Mouse (Mus musculus) thymus, postnatal 0 days (tissue): Measurements from ENCODE around the gene Olfr1395. TPM values are rescaled to one million over a fixed set of nuclear protein-coding genes. Genes with fewer than 3 reads are reported as not detected.

Source experiments
- DNase-seq: peaks from one replicate; pipeline ENCODE4 v3.0.0-alpha.2; 2015; ENCODE audit warnings: low spot score
- polyA plus RNA-seq: library from polyadenylated mRNA; unstranded; fragments of >200 nt; fragmentation: Nextera tagmentation; extraction: Ambion mirVana; gene quantifications from 2 replicates; pipeline ENCODE4 v1.2.1, GENCODE M21; 2015

The Olfr1395 gene
- polyA plus RNA-seq = not detected in 2 replicates

DNA sequence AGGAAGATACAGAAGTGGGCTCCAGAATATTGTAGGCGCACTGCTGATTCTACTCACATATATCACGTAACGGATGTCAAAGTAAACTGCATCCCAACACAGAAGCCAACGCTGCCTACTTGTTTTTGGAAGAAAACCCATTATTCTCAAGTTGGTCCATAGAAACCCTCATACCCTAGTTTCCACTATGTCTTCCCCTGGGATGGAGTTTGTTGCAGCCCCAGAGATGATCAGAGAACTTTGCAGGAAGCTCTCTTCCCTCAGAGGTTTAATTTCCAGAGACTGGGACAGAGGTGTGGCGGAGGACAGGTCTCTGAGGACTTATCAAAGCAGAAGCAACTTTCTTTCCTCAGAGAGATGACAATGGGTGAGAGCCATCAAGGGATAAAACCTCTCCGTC lies at the start of gene Olfr1395:
Gene Olfr1395 (plus strand): TSS at position 301 of the 400 bp plus-strand sequence.
- DNase-seq = no peak

GRCm38 (mm10) chr11:49092786-49093185 lies 49.3 kb upstream of the Olfr1395 start:
- peak; percentile 47 for DNase-seq

DNA sequence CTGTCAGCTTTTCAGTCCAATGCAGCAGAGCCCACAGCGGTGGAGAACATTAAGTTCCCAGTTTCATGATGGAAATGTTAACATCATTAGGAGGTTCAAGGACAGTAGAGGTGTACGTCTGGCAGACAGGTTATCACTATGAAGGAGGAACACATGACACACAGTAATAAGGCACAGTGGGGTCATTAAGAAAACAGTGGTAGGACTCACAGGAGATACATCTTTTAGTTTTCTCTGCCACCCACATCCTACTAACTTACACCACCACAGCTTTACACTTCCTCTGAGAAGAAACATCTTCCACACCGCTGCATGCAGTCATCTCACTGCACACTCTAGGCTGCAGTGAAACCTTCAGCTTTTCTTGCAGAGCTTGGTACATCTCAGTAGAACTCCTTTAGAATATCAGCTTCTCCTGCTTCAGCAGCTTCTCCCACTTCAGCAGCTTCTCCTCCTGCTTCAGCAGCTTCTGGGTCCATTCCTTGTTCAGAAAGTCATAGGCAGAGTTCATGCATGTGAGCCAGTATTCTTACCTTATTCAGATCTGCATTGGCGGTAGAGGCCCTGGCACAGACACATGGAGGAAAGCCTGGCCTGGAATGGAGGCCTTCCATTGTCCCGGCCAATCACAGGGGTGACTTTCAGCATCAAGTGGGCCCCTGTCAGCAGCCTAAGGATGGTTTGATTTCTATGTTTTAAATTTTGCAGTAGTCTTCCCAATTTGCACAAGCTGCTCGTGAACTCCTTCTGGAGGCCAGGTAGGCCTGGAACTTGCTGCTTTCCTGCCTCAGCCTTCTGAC lies 48.0 kb upstream of the Olfr1395 start:
- DNase-seq = peak; percentile 79

DNA sequence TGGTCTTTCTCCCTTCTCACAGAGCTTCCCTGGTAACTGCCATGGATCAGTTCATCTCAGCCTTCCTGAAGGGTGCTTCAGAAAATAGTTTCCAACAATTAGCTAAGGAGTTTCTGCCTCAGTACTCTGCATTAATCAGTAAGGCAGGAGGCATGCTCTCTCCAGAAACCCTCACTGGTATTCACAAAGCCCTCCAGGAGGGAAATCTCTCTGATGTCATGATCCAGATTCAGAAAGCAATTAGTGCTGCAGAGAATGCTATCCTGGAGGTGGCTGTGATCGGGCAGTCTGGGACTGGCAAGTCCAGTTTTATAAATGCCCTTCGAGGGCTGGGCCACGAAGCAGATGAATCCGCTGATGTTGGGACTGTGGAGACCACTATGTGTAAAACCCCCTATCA lies 46.7 kb upstream of the Olfr1395 start:
- no peak for DNase-seq

DNA sequence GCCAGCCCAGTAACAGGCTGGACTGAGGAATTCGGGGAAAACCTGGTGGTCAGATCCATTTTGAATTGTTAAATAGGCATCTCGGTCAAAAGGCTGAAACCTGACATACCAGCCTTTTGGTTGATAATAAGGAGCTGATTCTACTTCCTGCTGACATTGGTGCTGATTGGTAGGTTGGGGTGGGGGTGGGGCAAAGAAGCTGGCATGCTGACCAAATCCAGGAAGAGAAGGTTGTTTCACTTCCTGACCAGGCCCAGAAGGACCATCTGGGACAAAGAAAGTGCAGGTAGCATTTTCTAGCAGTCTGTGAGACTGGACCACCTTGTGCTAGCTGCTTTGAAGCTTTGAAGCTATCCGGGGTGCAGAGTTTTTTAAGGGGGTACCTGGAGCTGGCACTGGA lies 41.7 kb upstream of the Olfr1395 start:
- DNase-seq = peak; percentile 54

DNA sequence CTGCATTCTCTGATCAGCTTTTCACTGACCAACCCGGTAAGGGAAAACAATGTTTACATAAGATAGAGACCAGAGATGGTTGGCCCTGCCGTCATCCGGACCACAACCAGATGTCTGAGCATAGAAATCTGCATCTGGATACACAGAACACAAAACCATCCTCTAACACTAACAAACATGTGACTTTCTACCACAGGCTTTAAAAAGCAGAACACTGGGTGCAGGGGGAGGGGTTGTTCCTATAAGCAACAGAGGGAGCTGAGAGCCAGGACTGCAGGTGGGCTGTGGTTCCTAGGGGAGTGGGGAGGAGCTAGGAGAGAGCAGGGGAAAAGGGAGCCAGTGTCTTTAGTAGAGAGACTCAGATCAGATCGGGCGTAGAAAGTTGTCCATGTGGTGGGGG lies 40.6 kb upstream of the Olfr1395 start:
- DNase-seq = peak; percentile 69

- DNase-seq = peak; percentile 89
Measured at GRCm38 (mm10) chr11:49103047-49103693, 38.9 kb upstream of the Olfr1395 start.

GRCm38 (mm10) chr11:49105752-49106151 lies 36.3 kb upstream of the Olfr1395 start:
- DNase-seq = no peak

DNA sequence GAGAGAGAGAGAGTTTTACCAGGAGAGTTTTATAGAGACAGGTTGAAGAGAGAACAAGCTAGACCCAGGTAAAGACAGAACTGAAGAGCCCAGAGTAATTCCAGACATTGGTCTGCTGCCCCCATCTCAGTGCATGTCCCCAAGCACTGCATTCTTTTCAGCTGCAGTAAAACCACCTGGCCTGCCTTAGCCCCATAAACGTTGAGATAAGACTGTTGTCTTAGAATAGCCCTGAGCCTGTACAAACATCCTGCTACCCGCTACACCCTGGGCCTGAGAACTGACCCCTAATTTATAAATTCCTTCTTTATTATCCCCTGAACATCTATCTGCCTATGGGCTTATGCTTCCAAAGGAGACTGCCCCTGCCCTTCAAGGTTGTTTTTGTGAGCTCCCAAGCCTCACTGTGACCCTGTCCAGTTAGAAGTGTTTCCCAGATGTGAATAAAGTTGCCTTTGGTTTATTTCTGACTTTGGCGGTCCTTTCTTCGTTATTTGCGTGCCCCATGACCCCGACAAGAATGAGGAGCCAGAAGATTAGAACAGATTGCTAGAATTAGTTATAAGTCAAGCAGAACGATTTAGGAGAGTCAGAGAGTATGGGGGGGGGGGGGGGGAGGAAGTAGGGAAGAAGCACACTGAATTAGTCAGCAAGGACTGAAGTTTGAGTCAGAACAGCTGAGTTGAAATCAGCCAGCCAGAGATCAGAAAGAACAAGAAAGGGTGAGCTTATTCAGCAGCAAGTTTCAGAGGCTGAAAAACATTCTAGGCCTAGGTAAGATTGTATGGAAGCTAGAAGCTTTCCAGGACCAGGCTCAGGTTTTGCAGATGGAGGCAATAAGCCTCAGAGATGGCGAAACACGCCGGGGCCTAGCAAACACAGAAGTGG lies 34.2 kb upstream of the Olfr1395 start:
- no peak for DNase-seq

DNA sequence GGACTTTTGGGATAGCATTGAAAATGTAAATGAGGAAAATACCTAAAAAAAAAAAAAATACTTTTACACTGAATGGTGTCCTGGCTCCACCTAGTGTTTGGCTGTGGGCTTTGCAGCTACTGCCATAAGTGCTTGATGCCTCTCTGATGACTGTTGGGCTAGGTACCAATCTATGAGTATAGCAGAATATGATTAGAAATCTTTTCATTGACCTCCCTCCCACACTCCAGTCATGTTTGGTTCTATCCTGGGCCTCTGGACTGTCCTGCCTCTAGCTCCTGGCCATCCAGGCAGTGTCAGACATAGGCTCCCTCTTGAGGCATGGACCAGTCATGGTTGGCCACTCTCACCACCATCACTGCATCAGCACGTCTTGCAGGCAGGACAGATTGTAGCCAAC lies 33.2 kb upstream of the Olfr1395 start:
- peak; percentile 62 for DNase-seq

DNA sequence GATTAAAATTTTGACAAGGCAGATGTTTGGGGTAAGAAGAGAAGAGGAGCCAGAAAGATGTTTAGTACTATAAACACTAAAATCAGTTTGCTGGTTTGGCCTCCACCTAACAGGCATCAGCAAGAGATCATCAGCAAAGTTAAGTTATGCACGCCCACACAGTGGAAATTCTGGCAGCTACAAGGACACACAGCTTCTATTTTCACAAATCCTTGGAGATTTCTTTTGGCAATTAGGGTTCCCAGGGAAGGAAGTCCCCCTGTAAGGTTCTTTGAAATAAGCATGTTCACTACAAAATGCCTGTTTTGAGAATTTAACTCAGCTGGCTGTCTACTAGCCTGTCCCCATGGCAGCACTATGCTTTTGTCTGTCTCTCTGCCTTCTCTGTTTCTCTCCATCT lies 31.1 kb upstream of the Olfr1395 start:
- DNase-seq = no peak

GRCm38 (mm10) chr11:49112624-49113219 lies 29.4 kb upstream of the Olfr1395 start:
- no peak for DNase-seq

GRCm38 (mm10) chr11:49114158-49114557 lies 27.9 kb upstream of the Olfr1395 start:
- no peak for DNase-seq

- no peak for DNase-seq
Measured at GRCm38 (mm10) chr11:49114774-49115173, 27.3 kb upstream of the Olfr1395 start, which contains the start of gene Olfr1396. Olfr1396 (minus strand) TSS chr11:49114874.

DNA sequence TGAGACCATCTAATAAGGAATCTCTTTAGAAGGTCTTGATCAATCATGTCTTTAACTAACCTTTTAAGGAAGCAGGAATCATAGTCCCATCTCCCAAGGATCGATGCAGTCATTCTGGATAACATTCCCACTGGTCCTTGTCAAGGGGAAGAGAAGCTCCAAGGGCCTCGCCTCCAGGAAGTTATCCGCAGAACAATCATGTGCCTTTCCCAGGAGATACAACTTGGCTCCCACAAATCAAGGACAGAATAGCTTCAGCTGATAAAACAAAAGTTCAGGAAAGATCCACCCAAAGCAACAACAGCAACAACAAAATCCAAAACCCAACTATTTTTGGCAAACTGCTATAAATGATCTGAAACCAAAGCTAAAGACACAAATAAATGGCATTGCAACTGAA lies 22.4 kb upstream of the Olfr1395 start:
- no peak for DNase-seq

- no peak for DNase-seq
Measured at GRCm38 (mm10) chr11:49124169-49124568, 17.9 kb upstream of the Olfr1395 start.

- no peak for DNase-seq
Measured at GRCm38 (mm10) chr11:49154077-49154476, 12.0 kb downstream of the Olfr1395 start, which contains the start of gene Olfr1394. Olfr1394 (plus strand) TSS chr11:49154377.

- no peak for DNase-seq
Measured at GRCm38 (mm10) chr11:49156821-49157814, 15.0 kb downstream of the Olfr1395 start.

- DNase-seq = peak; percentile 10
Measured at GRCm38 (mm10) chr11:49168839-49169611, 27.0 kb downstream of the Olfr1395 start.
